Mouse (Mus musculus) layer of hippocampus, adult 9-11 months (tissue): ENCODE data around the gene Dnajc5g.
A peak's percentile ranks its signal among the peaks of the same experiment; 100 is the strongest.

Experiments
- DNase-seq: peaks from one replicate; pipeline ENCODE4 v3.0.0; 2022

The Dnajc5g gene

DNA sequence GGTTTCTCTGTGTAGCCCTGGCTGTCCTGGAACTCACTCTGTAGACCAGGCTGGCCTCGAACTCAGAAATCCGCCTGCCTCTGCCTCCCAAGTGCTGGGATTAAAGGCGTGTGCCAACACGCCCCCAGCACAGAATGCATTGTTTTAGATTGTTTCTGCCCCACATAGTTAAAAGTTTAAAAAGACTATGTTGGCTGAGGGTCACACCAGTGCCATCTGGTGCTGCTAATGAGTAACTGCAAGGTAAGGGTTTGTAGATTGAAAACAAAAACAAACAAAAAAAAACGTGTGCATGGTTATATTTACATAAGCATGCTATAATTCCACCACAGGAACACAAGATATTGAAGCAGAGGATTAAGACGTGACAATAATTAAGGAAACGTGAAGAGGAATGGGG lies 4.7 kb downstream of the Dnajc5g start:
- no peak for DNase-seq

DNA sequence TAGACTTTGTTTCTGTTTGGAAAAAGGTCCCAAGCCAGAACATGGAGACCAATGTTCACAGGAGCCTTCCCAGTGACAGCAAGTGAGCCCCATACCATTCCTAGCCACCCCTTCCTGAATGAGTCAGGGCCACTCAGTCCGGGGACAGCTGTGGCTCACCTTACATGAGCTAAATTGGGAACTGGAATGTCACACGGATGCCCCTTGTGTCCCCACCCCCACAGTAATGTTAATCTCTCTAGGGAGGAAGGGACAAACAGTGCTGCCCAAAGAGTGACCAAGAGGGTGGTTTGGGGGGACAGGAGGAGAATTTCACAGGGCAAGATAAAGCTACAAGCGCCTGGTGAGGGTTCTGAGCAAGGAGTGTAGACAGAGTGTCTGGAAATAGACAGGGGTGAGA lies 10.3 kb downstream of the Dnajc5g start, which contains the start of gene Trim54:
Trim54 (plus strand) TSS at position 359 of the 400 bp plus-strand sequence.
- no peak for DNase-seq

DNA sequence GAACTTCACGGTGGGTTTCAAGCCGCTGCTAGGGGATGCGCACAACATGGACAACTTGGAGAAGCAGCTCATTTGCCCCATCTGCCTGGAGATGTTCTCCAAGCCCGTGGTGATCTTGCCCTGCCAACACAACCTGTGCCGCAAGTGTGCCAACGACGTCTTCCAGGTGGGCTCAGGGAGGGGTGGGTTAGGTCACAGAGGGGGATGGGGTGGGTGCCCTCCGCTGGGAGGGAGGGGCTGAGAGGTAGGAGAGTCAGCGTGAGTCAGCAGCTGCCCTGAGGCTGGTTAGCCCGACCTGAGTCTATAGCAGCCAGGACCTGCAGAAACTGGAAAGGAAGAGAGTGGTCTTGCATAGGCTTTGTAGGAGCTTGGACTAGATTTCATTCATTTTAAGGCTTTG lies 10.8 kb downstream of the Dnajc5g start:
- DNase-seq = no peak

GRCm38 (mm10) chr5:31121111-31121510 lies 15.0 kb downstream of the Dnajc5g start:
- DNase-seq = no peak

DNA sequence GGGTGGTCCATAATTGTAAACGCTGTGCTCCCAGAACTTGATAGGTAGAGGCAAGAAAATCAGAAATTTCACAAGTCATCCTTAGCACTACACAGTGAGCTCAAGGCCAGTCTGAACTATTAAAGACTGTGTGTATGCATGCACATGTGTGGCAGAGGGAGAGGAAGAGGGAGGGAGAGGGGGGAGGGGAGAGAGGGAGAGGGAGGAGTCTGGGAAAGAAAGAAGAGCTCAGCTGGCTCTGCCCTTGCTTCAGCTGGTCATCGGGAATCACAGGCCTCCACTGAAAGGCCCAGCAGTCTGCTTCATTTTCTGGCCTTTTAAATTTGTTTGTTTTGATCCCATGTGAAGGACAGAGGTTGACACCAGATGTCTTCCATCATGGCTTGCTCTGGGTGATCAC lies 17.4 kb downstream of the Dnajc5g start:
- no peak for DNase-seq

DNA sequence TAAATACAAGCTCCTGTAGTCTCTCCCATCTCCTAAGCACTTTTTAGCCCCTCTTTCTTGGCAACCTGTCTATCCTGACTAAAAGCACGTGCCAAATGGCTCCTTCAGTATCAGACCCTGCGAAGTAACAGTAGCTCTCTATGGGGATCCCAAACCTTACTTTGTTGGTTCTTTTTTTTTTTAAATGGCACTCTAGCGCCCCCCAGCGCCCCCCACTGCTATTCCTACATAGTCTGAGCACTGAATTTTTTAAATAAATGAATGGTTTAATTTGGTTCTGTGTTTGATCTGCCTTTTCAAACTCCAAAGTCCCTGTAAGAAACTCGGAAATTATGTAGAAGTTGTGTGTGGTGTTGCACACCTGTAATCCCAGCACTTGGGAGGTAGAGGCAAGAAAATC lies 20.0 kb downstream of the Dnajc5g start:
- DNase-seq = no peak

DNA sequence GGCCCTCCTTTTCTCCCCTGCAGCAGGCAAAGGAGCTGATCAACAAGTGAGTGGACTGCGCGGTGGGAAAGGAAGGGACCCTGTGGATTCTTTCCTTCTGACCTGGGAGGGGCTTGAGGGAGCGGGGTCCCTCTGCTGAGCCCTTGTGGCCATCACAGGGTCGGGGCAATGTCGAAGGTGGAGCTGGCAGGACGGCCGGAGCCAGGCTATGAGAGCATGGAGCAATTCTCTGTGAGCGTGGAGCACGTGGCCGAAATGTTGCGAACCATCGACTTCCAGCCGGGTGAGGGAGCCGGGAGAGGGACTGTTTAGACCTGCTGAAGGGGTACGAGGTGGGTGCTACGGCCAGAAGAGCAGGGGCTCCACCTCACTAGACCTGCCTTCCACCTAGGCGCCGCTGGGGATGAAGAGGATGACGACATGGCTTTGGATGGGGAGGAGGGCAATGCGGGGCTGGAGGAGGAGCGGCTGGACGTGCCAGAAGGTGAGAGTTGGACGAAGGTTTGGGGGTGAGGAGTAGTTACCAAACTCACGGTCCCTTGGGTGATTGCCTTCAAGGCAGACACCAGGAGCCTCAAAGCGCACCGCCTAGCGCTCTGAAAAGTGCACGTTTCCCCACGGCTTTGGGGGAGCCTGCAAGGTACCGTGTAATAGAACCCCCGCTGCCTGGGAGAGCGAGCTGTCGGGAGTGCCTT lies 30.8 kb downstream of the Dnajc5g start:
- no peak for DNase-seq

DNA sequence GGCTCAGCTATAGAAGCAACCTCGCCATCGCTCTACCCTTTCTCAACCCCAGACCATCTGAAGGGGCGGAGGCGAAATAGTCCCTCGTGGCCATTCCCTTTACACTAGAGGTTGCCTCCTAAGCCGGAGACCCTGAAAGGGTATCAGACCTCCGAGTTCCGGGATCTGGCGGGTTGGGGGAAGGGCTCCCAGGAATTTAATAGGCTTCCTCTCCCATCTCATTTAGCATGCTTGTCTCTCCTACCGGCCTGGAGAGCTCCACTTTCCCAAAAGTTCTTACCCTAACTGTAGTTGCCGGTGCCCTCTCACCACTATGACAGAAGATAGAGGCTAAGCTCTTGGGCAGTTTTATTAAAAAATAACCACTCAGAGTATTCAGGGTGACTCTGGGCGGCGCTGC lies 31.6 kb downstream of the Dnajc5g start:
- DNase-seq = no peak

GRCm38 (mm10) chr5:31138241-31138967 lies 32.3 kb downstream of the Dnajc5g start, which contains the start of gene Ucn:
Gene Ucn, minus strand, starts transcription at chr5:31138829.
- no peak for DNase-seq

DNA sequence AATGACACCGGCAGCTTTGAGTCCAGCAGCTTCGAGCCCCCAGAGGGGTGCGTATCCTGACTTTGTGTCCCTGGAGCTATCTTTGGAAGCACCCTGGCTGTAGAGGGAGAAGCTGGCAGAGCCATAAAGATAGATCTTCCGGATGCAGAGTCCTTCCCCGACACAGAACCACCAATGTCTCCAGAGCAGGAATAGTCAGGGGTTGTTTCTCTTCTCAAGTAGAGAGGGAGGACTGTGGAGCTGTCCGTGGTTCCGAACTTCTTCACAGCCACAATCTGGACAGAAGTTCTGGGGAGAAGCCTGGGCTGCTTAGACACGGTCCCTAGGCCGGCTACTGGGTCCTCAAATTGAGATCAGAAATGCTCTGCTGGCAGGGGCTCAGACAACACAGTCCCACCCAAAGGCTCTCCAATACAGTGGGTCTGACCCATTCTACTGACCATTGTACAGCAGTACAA lies 32.9 kb downstream of the Dnajc5g start:
- DNase-seq = no peak

DNA sequence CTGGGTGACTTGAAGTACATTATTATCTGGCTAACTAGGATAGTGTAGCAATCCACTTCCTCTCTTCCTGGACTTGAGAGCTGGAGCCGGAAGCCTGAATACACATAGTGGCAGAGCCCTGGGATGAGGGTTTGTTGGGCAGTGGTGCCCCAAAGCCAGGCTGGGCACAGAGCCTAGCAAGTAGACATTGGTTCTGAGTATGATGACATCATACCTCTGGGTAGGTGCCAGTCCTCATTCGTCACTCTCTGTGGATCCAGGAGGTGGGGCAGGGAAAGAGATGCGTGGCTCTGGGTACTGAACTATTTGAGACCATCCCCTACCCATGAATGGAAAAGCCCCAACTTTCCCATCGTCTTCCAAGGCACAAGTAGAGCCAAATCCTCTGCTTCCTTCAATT lies 43.7 kb downstream of the Dnajc5g start:
- no peak for DNase-seq

GRCm38 (mm10) chr5:31151746-31152145 lies 45.7 kb downstream of the Dnajc5g start:
- no peak for DNase-seq

GRCm38 (mm10) chr5:31153516-31154151 lies 47.5 kb downstream of the Dnajc5g start:
- DNase-seq = no peak

DNA sequence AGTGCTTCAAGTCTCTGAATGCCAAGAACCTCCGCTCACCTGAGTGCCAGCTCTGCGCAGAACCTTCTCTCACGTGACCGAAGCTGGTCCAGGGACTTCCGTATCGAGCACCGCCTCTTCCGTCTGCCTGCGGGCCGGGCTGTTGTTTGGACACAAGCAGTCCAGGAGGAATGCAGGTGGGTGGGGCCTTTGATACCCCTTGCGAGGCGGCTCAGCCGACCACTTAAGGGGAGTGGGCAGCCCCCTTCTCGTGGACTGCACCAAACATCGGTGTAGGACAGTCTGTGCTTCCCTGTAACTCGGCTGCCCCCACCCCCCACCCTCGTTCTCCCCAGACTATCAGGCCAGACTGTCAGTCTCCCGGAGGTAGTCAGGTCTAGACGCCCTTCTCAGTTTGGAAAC lies 48.1 kb downstream of the Dnajc5g start, which contains the start of gene Mpv17:
Mpv17 (minus strand) TSS at position 100 of the 402 bp plus-strand sequence.
- peak; percentile 87 for DNase-seq
